Mouse (Mus musculus) left cerebral cortex, postnatal 10 days (tissue): ENCODE results near the gene Snd1. TPM values are rescaled to one million over a fixed set of nuclear protein-coding genes. Genes with fewer than 3 reads are reported as not detected.
A peak's percentile ranks its signal among the peaks of the same experiment; 100 is the strongest.

Source experiments
- DNase-seq, 2 experiments: peaks; one replicate each; pipeline ENCODE4 v3.0.0; 2021 to 2022; ENCODE audit warnings: low spot score in 2 of 2, mixed read lengths in 1 of 2; ENCODE audit errors: extremely low spot score in 1 of 2
- intact Hi-C: fragments of 180-260 bp; cut with DNase I; formaldehyde crosslinking; loops from one replicate; pipeline ENCODE4 v1.15.1; 2025
- total RNA-seq, 2 experiments: library from RNA; stranded (reverse); gene quantifications; 2 replicates each; pipeline ENCODE4 v1.2.3; 2021

The Snd1 gene
- total RNA-seq, 2 experiments from 2014 or later: 109 to 116 TPM

- intact Hi-C loops: no loop called here
- no peak for DNase-seq
These were observed 242.4 kb downstream of the Snd1 start for GRCm38 (mm10) chr6:28717203-28717844.

- intact Hi-C loops: no loop called here
- no peak for DNase-seq
These were observed 242.9 kb downstream of the Snd1 start for GRCm38 (mm10) chr6:28717845-28718237.

GRCm38 (mm10) chr6:28720391-28721171 lies 245.6 kb downstream of the Snd1 start:
- DNase-seq: no peak
- intact Hi-C loops: no loop called here

GRCm38 (mm10) chr6:28723059-28723458 lies 248.1 kb downstream of the Snd1 start:
- intact Hi-C loops: no loop called here

GRCm38 (mm10) chr6:28724776-28725175 lies 249.8 kb downstream of the Snd1 start:
- no peak for DNase-seq
- intact Hi-C loops: no loop called here

More at GRCm38 (mm10) chr6:28723059-28723458, 248.1 kb downstream of the Snd1 start:
- no peak for DNase-seq

GRCm38 (mm10) chr6:28729236-28729635 lies 254.3 kb downstream of the Snd1 start:
- DNase-seq: no peak
- intact Hi-C loops: no loop called here

GRCm38 (mm10) chr6:28729649-28730048 lies 254.7 kb downstream of the Snd1 start:
- DNase-seq: no peak
- intact Hi-C loops: no loop called here

- intact Hi-C loops: no loop called here
- no peak for DNase-seq
These were observed 256.3 kb downstream of the Snd1 start for GRCm38 (mm10) chr6:28731246-28731645.

- intact Hi-C loops: no loop called here
- DNase-seq: no peak
These were observed 259.1 kb downstream of the Snd1 start for GRCm38 (mm10) chr6:28733884-28734647.

GRCm38 (mm10) chr6:28735116-28735515 lies 260.2 kb downstream of the Snd1 start:
- intact Hi-C loops: no loop called here
- no peak for DNase-seq

- intact Hi-C loops: no loop called here
- no peak for DNase-seq
These were observed 261.7 kb downstream of the Snd1 start for GRCm38 (mm10) chr6:28736665-28737064.

GRCm38 (mm10) chr6:28737601-28738000 lies 262.7 kb downstream of the Snd1 start:
- DNase-seq: no peak
- intact Hi-C loops: no loop called here

- intact Hi-C loops: no loop called here
- DNase-seq: no peak
These were observed 268.6 kb downstream of the Snd1 start for GRCm38 (mm10) chr6:28743586-28743985.

- no peak for DNase-seq
- intact Hi-C loops: no loop called here
These were observed 270.9 kb downstream of the Snd1 start for GRCm38 (mm10) chr6:28745864-28746263.

GRCm38 (mm10) chr6:28747025-28747424 lies 272.1 kb downstream of the Snd1 start:
- peak in 1 of 2 experiments; percentile 22 for DNase-seq
- intact Hi-C loops: no loop called here

- DNase-seq: no peak
- intact Hi-C loops: no loop called here
These were observed 273.2 kb downstream of the Snd1 start for GRCm38 (mm10) chr6:28747931-28748670.

- no peak for DNase-seq
- intact Hi-C loops: no loop called here
These were observed 274.3 kb downstream of the Snd1 start for GRCm38 (mm10) chr6:28749224-28749623.

GRCm38 (mm10) chr6:28751186-28751585 lies 276.2 kb downstream of the Snd1 start:
- no peak for DNase-seq
- intact Hi-C loops: loop anchor here (5.0 kb wide), 3 partner anchors 44 to 199 kb away; no protein-coding TSS in a partner anchor

GRCm38 (mm10) chr6:28753217-28753616 lies 278.3 kb downstream of the Snd1 start:
- intact Hi-C loops: loop anchor here (5.0 kb wide), 3 partner anchors 46 to 201 kb away; no protein-coding TSS in a partner anchor
- peak in 1 of 2 experiments; percentile 52 for DNase-seq
